19 mouse cellular contexts compared by ENCODE assay signal in genomic region chr16:51811073-51811472, GRCm38 (mm10).
A peak's percentile ranks its signal among the peaks of the same experiment; 100 is the strongest.
DNase-seq lines count a peak whose midpoint lies in the region; ATAC-seq and TF ChIP-seq lines count a peak whose summit lies in the region.
"Had no signal": no experiment of that assay in that cellular context is flagged by ENCODE, and none has a peak within 500 bp of the region (broad histone marks: within the 10 kb centered on the region; RNA-seq: fewer than 3 reads in every experiment).

No protein-coding gene starts in this region.

- H3K4me1 ChIP-seq in limb, embryonic 14.5 days (ENCODE audit: control insufficient read depth, insufficient read depth, low read length) = no peaks in the 10 kb centered on the region
- no peaks in the 10 kb centered on the region for H3K4me1 ChIP-seq in limb, embryonic 10.5 days
- no peaks in the 10 kb centered on the region for H3K4me1 ChIP-seq in lung, embryonic 16.5 days (replicated peaks; ENCODE audit: control insufficient read depth, insufficient read depth, low read length)
- H3K4me1 ChIP-seq in testis, adult 2 months (ENCODE audit: control insufficient read depth, insufficient read depth, low read length) = no peaks in the 10 kb centered on the region
- H3K4me1 ChIP-seq: embryonic facial prominence, embryonic 13.5 days; forebrain, embryonic 13.5 days; forebrain, embryonic 15.5 days had no signal

- TF ChIP-seq CTCF in testis, adult 2 months (IDR thresholded peaks at IDR 0.05; ENCODE audit: control insufficient read depth, insufficient read depth, insufficient replicate concordance, low read depth, low read length) = no peak

- H3K27ac ChIP-seq in limb, embryonic 14.5 days (replicated peaks; ENCODE audit: low read depth, low read length) = no peak overlapping the region
- H3K27ac ChIP-seq in limb, embryonic 10.5 days = no peak overlapping the region
- H3K27ac ChIP-seq in lung, embryonic 16.5 days (ENCODE audit: low read length) = no peak overlapping the region
- H3K27ac ChIP-seq in testis, adult 2 months (ENCODE audit: control insufficient read depth, insufficient read depth, low read depth, low read length) = no peak overlapping the region
- H3K27ac ChIP-seq: embryonic facial prominence, embryonic 13.5 days; forebrain, embryonic 13.5 days; forebrain, embryonic 15.5 days had no signal

- no peaks in the 10 kb centered on the region for H3K9me3 ChIP-seq in limb, embryonic 14.5 days (ENCODE audit: control insufficient read depth, low read length)
- H3K9me3 ChIP-seq in limb, embryonic 10.5 days (replicated peaks) = no peaks in the 10 kb centered on the region
- H3K9me3 ChIP-seq in lung, embryonic 16.5 days (ENCODE audit: control insufficient read depth, low read length) = no peaks in the 10 kb centered on the region
- H3K9me3 ChIP-seq: embryonic facial prominence, embryonic 13.5 days; forebrain, embryonic 13.5 days; forebrain, embryonic 15.5 days had no signal

- H3K9ac ChIP-seq in limb, embryonic 14.5 days (ENCODE audit: low read depth, low read length, severe bottlenecking) = no peak overlapping the region
- no peak overlapping the region for H3K9ac ChIP-seq in lung, embryonic 16.5 days (ENCODE audit: low read length)
- H3K9ac ChIP-seq: embryonic facial prominence, embryonic 13.5 days; forebrain, embryonic 13.5 days; forebrain, embryonic 15.5 days; forebrain, postnatal 0 days had no signal

- peak; percentile 9 for DNase-seq in limb, embryonic 14.5 days (ENCODE audit: low spot score)
- DNase-seq in limb, embryonic 10.5 days (ENCODE audit: low spot score) = no peak
- DNase-seq in lung, postnatal 14 days = no peak
- DNase-seq in testis, postnatal 10 days (ENCODE audit: low spot score) = no peak
- DNase-seq in T-cell, adult 2 months (ENCODE audit: low spot score) = no peak
- DNase-seq: adrenal gland, adult 8-10 months; adrenal gland, postnatal 14 days; adrenal gland, postnatal 36 days; cerebellum, adult 11-12 months; cerebellum, adult 2 months; cerebellum, adult 9-10 months; cerebellum, postnatal 25 days; forebrain, postnatal 0 days had no signal

- no peaks in the 10 kb centered on the region for H3K27me3 ChIP-seq in limb, embryonic 14.5 days (ENCODE audit: control insufficient read depth, insufficient read depth, low read length)
- H3K27me3 ChIP-seq in limb, embryonic 10.5 days (ENCODE audit: low read depth, poor library complexity, severe bottlenecking) = no peaks in the 10 kb centered on the region
- H3K27me3 ChIP-seq in lung, embryonic 16.5 days (ENCODE audit: control insufficient read depth, insufficient read depth, low read depth, low read length) = no peaks in the 10 kb centered on the region
- H3K27me3 ChIP-seq in testis, adult 2 months (ENCODE audit: control insufficient read depth, insufficient read depth, low read length) = no peaks in the 10 kb centered on the region
- H3K27me3 ChIP-seq: embryonic facial prominence, embryonic 13.5 days; forebrain, embryonic 13.5 days; forebrain, embryonic 15.5 days had no signal

- no peak for TF ChIP-seq POLR2A in limb, embryonic 14.5 days (IDR thresholded peaks at IDR 0.05; ENCODE audit: borderline replicate concordance, extremely low read depth, insufficient read depth, insufficient read length)
- TF ChIP-seq POLR2A in testis, adult 2 months (IDR thresholded peaks at IDR 0.05; ENCODE audit: control insufficient read depth, low read depth, low read length) = no peak

- H3K36me3 ChIP-seq in limb, embryonic 14.5 days (ENCODE audit: control insufficient read depth, insufficient read depth, low read length) = no peaks in the 10 kb centered on the region
- no peaks in the 10 kb centered on the region for H3K36me3 ChIP-seq in limb, embryonic 10.5 days
- H3K36me3 ChIP-seq in lung, embryonic 16.5 days (ENCODE audit: control insufficient read depth, insufficient read depth, low read length) = no peaks in the 10 kb centered on the region
- H3K36me3 ChIP-seq in testis, adult 2 months (ENCODE audit: control insufficient read depth, insufficient read depth, low read length) = no peaks in the 10 kb centered on the region
- H3K36me3 ChIP-seq: embryonic facial prominence, embryonic 13.5 days; forebrain, embryonic 15.5 days had no signal

- no peak overlapping the region for H3K4me3 ChIP-seq in limb, embryonic 14.5 days (replicated peaks; ENCODE audit: low read length)
- H3K4me3 ChIP-seq in limb, embryonic 10.5 days = no peak overlapping the region
- H3K4me3 ChIP-seq in lung, embryonic 16.5 days (ENCODE audit: low read length) = no peak overlapping the region
- H3K4me3 ChIP-seq in testis, adult 2 months (ENCODE audit: control insufficient read depth, low read depth, low read length) = peak overlapping the region; percentile 21; the same call in 1 of the 2 replicates
- H3K4me3 ChIP-seq: embryonic facial prominence, embryonic 13.5 days; forebrain, embryonic 13.5 days; forebrain, embryonic 15.5 days had no signal

- WGBS in limb, embryonic 14.5 days = 88% methylated on average over 1 of the region's 1 CpGs
- WGBS in limb, embryonic 10.5 days = 97% methylated on average over 1 of the region's 1 CpGs
- 39% methylated on average over 1 of the region's 1 CpGs for WGBS in lung, embryonic 16.5 days

- no peak for ATAC-seq in limb, embryonic 14.5 days (ENCODE audit: low FRiP score, low read depth)
- peak; percentile 72 for ATAC-seq in lung, embryonic 16.5 days (ENCODE audit: low read depth)
- ATAC-seq: activated CD4-positive, CD25-positive, alpha-beta regulatory T cell, adult 4 months; forebrain, embryonic 13.5 days; forebrain, embryonic 15.5 days; forebrain, postnatal 0 days had no signal

- no peak overlapping the region for H3K4me2 ChIP-seq in limb, embryonic 14.5 days (replicated peaks; ENCODE audit: low read depth, low read length, severe bottlenecking)
- H3K4me2 ChIP-seq in lung, embryonic 16.5 days (ENCODE audit: low read depth, low read length) = no peak overlapping the region
- H3K4me2 ChIP-seq: embryonic facial prominence, embryonic 13.5 days; forebrain, embryonic 13.5 days; forebrain, embryonic 15.5 days had no signal
